Mouse (Mus musculus) CD8-positive naive resting alpha-beta T cell, adult 2 months (primary cell): ENCODE results near the gene Sec61b.

Source experiments
- DNase-seq, 2 experiments: peaks; one replicate each; pipeline ENCODE4 v3.0.0; 2022; ENCODE audit warnings: low read depth in 2 of 2, low spot score in 2 of 2

Gene Sec61b

GRCm38 (mm10) chr4:47473968-47474729, at the start of gene Sec61b, which contains the start of gene Alg2:
Gene Sec61b, plus strand, starts transcription at chr4:47474658.
Gene Alg2, minus strand, starts transcription at chr4:47474333.
- DNase-seq, result peak; percentile 94 to 95

DNA sequence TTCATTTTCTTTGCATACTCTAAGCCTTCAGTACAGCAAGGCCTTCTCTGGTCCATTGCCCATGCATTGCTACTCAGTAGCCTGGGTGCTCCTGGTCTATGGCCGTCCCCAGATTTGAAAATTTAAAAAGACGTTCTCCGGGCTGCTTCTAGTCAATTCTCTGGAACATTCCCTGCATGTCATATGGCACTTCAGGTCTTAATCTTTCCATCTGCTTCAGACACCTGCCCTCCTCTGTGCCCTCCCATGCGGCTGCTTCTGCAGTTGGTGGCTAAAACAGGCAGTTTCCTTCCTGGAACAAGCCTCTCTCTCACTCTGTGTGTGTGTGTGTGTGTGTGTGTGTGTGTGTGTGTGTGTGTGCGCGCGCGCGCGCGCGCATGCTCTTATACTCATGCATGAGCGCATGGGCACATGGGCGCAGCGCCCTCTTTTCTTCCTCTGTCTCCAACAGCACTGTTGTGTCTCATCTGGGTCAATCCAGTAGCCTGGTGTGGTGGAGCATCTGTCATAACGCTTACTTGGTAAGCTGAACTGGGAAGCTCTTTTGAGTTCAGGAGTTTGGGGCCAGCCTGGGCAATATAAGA, 49.1 kb upstream of the Sec61b start:
- no peak for DNase-seq

DNA sequence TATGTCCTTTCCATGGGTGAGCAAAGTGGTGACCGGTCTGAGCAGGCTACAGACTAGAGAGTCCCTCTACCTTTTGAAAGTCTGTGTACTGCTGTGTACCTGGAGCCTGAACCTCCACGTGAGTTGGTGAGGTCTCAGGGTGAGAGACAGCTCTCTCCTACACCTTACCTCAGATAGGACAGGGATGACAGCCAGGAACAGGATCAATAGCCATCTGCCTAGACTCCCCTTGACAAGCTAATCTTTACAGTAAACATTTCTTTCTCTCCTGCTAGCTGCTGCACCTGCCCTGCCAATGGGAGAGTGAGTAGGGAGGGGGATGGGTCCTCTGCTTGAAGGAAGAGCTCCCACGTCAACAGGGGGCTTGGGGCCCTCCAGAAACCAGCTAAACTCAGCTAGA, 46.9 kb upstream of the Sec61b start:
- no peak for DNase-seq

GRCm38 (mm10) chr4:47430557-47430956, 43.9 kb upstream of the Sec61b start:
- DNase-seq, result no peak

DNA sequence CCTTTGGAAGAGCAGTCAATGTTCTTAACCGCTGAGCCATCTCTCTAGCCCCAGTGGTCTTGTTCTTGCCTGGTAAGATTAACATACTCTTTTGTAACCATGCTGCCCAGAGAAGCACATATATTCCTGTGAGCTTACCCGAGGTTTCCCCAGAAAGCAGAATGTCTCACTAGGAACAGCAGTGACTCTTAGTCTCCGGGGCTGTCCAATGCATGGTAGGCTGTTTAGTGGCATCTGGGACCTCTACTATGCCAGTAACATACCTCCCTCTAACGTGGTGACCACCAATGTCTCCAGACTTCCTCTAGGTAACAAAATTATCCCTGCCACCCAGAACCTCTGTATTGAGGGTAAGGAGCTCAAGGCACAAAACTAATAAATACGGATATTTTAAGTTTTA, 43.4 kb upstream of the Sec61b start:
- no peak for DNase-seq

GRCm38 (mm10) chr4:47432766-47433165, 41.7 kb upstream of the Sec61b start:
- no peak for DNase-seq

DNA sequence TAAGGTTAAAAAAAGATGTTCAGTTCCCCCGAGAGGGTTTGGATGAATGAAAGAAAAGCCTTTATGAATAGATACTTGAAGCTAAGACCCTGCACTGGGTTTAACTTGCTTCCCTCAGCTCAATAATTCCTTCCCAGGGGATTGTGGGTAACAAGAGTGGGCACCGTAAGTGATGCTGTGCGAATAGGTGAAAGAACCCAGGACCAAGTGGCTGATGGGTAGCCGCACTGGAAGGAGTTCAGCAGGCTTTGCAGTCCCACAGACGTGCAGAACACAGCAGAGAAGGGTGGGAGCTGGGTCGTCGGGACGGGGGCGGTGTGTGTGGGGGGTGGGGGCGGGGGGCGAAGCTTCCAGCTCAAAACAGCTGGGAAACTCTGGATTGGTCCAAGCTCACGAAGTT, 39.3 kb upstream of the Sec61b start:
- DNase-seq, result no peak

GRCm38 (mm10) chr4:47435566-47436360, 38.7 kb upstream of the Sec61b start:
- DNase-seq, result no peak

- DNase-seq, result peak; percentile 56 to 69
These were observed 36.8 kb upstream of the Sec61b start for GRCm38 (mm10) chr4:47437365-47438340.

- no peak for DNase-seq
These were observed 35.5 kb upstream of the Sec61b start for GRCm38 (mm10) chr4:47438956-47439355.

GRCm38 (mm10) chr4:47440951-47441350, 33.5 kb upstream of the Sec61b start:
- DNase-seq, result no peak

GRCm38 (mm10) chr4:47448526-47448925, 25.9 kb upstream of the Sec61b start:
- no peak for DNase-seq

GRCm38 (mm10) chr4:47449116-47449515, 25.3 kb upstream of the Sec61b start:
- no peak for DNase-seq

DNA sequence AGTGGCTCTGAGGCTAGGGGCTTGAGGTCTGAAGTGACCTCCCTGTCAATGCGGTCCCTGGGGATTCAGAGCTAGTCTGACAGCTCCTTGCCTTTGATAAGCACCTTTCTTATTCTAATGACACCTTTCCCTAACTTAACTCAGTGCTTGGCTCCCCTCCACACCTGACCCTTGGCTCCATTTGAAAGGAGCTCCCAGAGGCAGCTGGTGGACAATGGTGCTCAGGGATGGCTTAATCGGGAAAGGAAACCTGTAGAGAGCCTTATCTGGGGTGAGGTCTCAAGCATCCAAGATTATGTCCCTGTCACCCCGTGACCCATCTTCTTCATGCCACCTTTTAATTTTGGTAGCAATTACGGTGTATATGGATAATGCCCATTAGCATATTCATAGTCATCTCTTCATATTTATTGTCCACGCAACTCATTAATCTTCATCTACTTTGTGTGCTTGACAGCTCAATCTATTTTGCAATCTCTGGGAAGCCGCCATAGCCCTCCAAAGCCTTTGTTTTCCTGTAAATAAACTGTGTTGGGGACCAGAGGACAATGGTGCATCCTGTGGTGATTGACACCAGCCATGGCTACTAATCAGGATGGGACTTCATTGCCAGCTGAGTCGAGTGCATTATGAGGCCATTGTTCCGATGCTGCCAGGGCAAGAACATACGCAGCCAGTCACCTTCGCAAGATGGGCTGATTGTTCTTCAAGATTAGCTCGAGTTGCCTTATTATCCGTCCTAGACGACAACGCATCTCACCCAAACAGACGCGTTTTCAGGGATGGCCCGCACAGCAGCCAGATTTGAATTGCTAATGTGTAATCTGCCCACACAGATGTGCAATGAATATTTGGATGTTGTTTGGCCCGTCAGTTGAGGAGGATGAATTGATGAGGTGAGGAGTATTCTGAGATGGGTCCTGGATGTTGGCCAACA, 24.6 kb upstream of the Sec61b start:
- no peak for DNase-seq

- no peak for DNase-seq
These were observed 7.3 kb upstream of the Sec61b start for GRCm38 (mm10) chr4:47467196-47467595.

GRCm38 (mm10) chr4:47473586-47473967, 881 bp upstream of the Sec61b start:
- DNase-seq, result no peak

DNA sequence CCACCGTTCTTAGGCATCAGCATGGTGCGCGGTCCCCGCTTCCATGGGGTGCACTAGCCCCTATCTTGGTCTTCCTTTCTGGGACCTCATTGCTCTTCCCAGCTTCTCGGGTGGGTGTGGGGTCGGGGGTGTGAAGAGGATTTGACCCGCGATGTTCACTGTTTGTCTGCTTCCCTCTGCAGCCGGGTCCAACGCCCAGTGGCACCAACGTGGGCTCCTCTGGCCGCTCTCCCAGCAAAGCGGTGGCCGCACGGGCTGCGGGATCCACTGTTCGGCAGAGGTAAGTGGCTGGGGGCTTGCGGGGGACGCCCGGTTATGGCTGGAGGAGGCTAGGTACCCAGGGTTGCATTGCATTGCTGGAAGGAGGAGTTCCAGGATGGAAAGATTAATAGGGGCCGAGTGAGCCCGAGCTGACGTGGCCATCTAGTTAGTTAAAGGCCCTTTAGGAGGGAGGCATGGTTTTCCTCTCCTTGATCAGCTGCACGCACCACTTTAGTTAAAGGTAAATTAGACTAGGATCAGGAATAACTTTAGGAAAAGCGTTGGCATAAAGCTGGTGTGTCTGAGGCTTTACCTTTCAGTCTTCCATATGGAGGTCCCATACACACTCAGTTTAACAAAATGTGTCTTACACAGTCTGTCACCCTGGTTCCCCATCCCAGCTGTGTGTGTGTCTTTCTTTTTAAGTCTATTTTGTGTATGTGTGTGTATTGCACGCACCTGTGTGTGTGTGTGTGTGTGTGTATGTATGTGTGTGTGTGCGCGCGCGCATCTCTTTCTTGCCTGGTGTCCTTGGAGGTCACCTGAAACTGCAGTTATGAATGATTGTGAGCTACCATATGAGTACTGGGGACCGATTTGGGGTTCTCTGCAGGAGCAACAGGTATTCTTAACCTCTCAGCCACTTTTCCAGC, 529 bp downstream of the Sec61b start:
- no peak for DNase-seq

- DNase-seq, result no peak
These were observed 3.1 kb downstream of the Sec61b start for GRCm38 (mm10) chr4:47477539-47477938.

- no peak for DNase-seq
These were observed 5.6 kb downstream of the Sec61b start for GRCm38 (mm10) chr4:47480095-47480494.
